Mouse (Mus musculus) layer of hippocampus, postnatal 10 days (tissue): ENCODE data around the gene Olfr561. TPM values are rescaled to one million over a fixed set of nuclear protein-coding genes. Genes with fewer than 3 reads are reported as not detected.

Source experiments
- DNase-seq, 2 experiments: peaks; one replicate each; pipeline ENCODE4 v3.0.0; 2021; ENCODE audit warnings: low spot score in 2 of 2
- long read RNA-seq: library from polyadenylated mRNA; stranded (forward); transcript quantifications from one replicate; pipeline ENCODE4 v2.0.0, GENCODE M21; 2023
- total RNA-seq, 2 experiments: library from RNA; stranded (reverse); gene quantifications; 2 replicates each; pipeline ENCODE4 v1.2.3; 2021

Gene Olfr561
- not detected for total RNA-seq
- long read RNA-seq: 0 reads

GRCm38 (mm10) chr7:102770921-102771320 lies at the start of gene Olfr561:
Gene Olfr561 (plus strand): TSS chr7:102771221.
- no peak for DNase-seq

- DNase-seq: no peak
Measured at GRCm38 (mm10) chr7:102727391-102727790, 43.6 kb upstream of the Olfr561 start, which contains the start of gene Olfr559. Gene Olfr559 (minus strand): TSS chr7:102727491.

GRCm38 (mm10) chr7:102733793-102734192 lies 37.2 kb upstream of the Olfr561 start:
- no peak for DNase-seq

GRCm38 (mm10) chr7:102737705-102738104 lies 33.3 kb upstream of the Olfr561 start:
- DNase-seq: no peak

GRCm38 (mm10) chr7:102752086-102752485 lies 18.9 kb upstream of the Olfr561 start:
- DNase-seq: no peak

GRCm38 (mm10) chr7:102759266-102759665 lies 11.8 kb upstream of the Olfr561 start, which contains the start of the genes Olfr560 and Olfr78:
Gene Olfr560 (minus strand): TSS chr7:102759366.
Gene Olfr78 (minus strand): TSS chr7:102759471.
- no peak for DNase-seq

GRCm38 (mm10) chr7:102803180-102803579 lies 32.2 kb downstream of the Olfr561 start, which contains the start of gene Olfr564:
Gene Olfr564 (plus strand): TSS chr7:102803480.
- no peak for DNase-seq

Other genes starting within 250 kb of the Olfr561 start
- not detected for gene Olfr547, start 236.5 kb upstream of the Olfr561 start, total RNA-seq
- gene Olfr548-ps1, start 230.3 kb upstream of the Olfr561 start, total RNA-seq: not detected
- gene Olfr549, start 221.4 kb upstream of the Olfr561 start, total RNA-seq: not detected
- gene Trim21, start 205.7 kb upstream of the Olfr561 start, total RNA-seq: 1 to 10 TPM; 2.4 to 3.2 TPM
- gene Olfr550, start 199.8 kb upstream of the Olfr561 start, total RNA-seq: 1 to 10 TPM in 1 of 2 experiments, under 1 TPM in 1; 0.94 to 2.7 TPM
- not detected for gene Olfr551, start 179.3 kb upstream of the Olfr561 start, total RNA-seq
- under 1 TPM; 0.13 to 0.18 TPM for gene Olfr552, start 173.5 kb upstream of the Olfr561 start, total RNA-seq
- not detected for gene Olfr553, start 153.0 kb upstream of the Olfr561 start, total RNA-seq
- gene Olfr554, start 132.8 kb upstream of the Olfr561 start, total RNA-seq: not detected
- not detected for gene Olfr555, start 112.4 kb upstream of the Olfr561 start, total RNA-seq
- gene Olfr556, start 106.3 kb upstream of the Olfr561 start, total RNA-seq: not detected
- gene Trim68, start 83.9 kb upstream of the Olfr561 start, total RNA-seq: 1 to 10 TPM; 6.2 to 7.5 TPM
- not detected for gene Olfr557, start 75.3 kb upstream of the Olfr561 start, total RNA-seq
- under 1 TPM; 0.34 to 0.49 TPM for gene Olfr558, start 69.0 kb upstream of the Olfr561 start, total RNA-seq
- not detected for gene Olfr33, start 52.2 kb upstream of the Olfr561 start, total RNA-seq
- gene Olfr559, start 43.7 kb upstream of the Olfr561 start, total RNA-seq: not detected
- not detected for gene Olfr560, start 11.9 kb upstream of the Olfr561 start, total RNA-seq
- gene Olfr78, start 11.8 kb upstream of the Olfr561 start, total RNA-seq: under 1 TPM; 0.23 to 0.76 TPM
- gene Olfr564, start 32.3 kb downstream of the Olfr561 start, total RNA-seq: not detected
- not detected for gene Olfr566, start 87.5 kb downstream of the Olfr561 start, total RNA-seq
- gene Olfr568, start 105.9 kb downstream of the Olfr561 start, total RNA-seq: not detected
- not detected for gene Olfr569, start 119.7 kb downstream of the Olfr561 start, total RNA-seq
- not detected for gene Olfr570, start 123.4 kb downstream of the Olfr561 start, total RNA-seq
- gene Olfr571, start 146.3 kb downstream of the Olfr561 start, total RNA-seq: not detected
- gene Olfr572, start 153.2 kb downstream of the Olfr561 start, total RNA-seq: not detected
- not detected for gene Olfr573-ps1, start 171.4 kb downstream of the Olfr561 start, total RNA-seq
- not detected for gene Olfr574, start 177.2 kb downstream of the Olfr561 start, total RNA-seq
- gene Olfr575, start 187.6 kb downstream of the Olfr561 start, total RNA-seq: not detected
- not detected for gene Olfr576, start 191.4 kb downstream of the Olfr561 start, total RNA-seq
- not detected for gene Olfr577, start 204.7 kb downstream of the Olfr561 start, total RNA-seq
- gene Olfr578, start 218.1 kb downstream of the Olfr561 start, total RNA-seq: not detected